In genomic region chr10:127002056-127002455, GRCm38 (mm10) we compare ENCODE assay signal across 23 mouse cellular contexts. TPM values are rescaled to one million over a fixed set of nuclear protein-coding genes. Genes with fewer than 3 reads are reported as not detected.
"Had no signal": no experiment of that assay in that cellular context is flagged by ENCODE, and none has a peak within 500 bp of the region (broad histone marks: within the 10 kb centered on the region; RNA-seq: fewer than 3 reads in every experiment).

No protein-coding gene starts in this region.

- H3K9ac ChIP-seq: liver, embryonic 13.5 days; neural tube, embryonic 12.5 days; neural tube, embryonic 15.5 days; stomach, embryonic 15.5 days had no signal

- H3K4me1 ChIP-seq: neural tube, embryonic 12.5 days; neural tube, embryonic 15.5 days had no signal

- H3K4me3 ChIP-seq: liver, embryonic 13.5 days; neural tube, embryonic 12.5 days; neural tube, embryonic 15.5 days; stomach, embryonic 15.5 days had no signal

- H3K4me2 ChIP-seq: liver, embryonic 13.5 days; midbrain, embryonic 11.5 days; neural tube, embryonic 12.5 days; neural tube, embryonic 15.5 days; stomach, embryonic 15.5 days had no signal

- H3K27me3 ChIP-seq: liver, embryonic 13.5 days; neural tube, embryonic 12.5 days; neural tube, embryonic 15.5 days; stomach, embryonic 15.5 days had no signal

- DNase-seq: kidney, adult 18-20 months; kidney, adult 9 months; kidney, postnatal 14 days; kidney, postnatal 4 days; liver, embryonic 13.5 days; lung, adult 2 months; lung, postnatal 14 days; lung, postnatal 4 days; midbrain, embryonic 14.5 days; right cerebral cortex, adult 18-20 months; right cerebral cortex, postnatal 14 days; right cerebral cortex, postnatal 4 days; thymus, postnatal 25 days had no signal

- H3K9me3 ChIP-seq: liver, embryonic 13.5 days; neural tube, embryonic 12.5 days; neural tube, embryonic 15.5 days; stomach, embryonic 15.5 days had no signal

- H3K27ac ChIP-seq: liver, embryonic 13.5 days; neural tube, embryonic 12.5 days; neural tube, embryonic 15.5 days; stomach, embryonic 15.5 days had no signal

RNA-seq across cellular contexts. Expression of gene Avil, which starts 1.5 kb away (rescaled TPM):
- total RNA-seq: megakaryocyte progenitor cell, adult 5-6 weeks had no signal
- polyA plus RNA-seq: liver, embryonic 16.5 days had no signal

RNA-seq across cellular contexts. Expression of gene Eef1akmt3, which starts 39.3 kb away (rescaled TPM):
- total RNA-seq: liver, adult 2 months; megakaryocyte progenitor cell, adult 5-6 weeks; megakaryocyte-erythroid progenitor cell, adult 5-6 weeks; midbrain, postnatal 0 days had no signal
- polyA plus RNA-seq: thymus, postnatal 0 days had no signal
